Mouse (Mus musculus) lung, postnatal 10 days (tissue): ENCODE results near the gene Nell2.

Experiments
- DNase-seq: peaks from one replicate; pipeline ENCODE4 v3.0.0; 2021

Gene Nell2

DNA sequence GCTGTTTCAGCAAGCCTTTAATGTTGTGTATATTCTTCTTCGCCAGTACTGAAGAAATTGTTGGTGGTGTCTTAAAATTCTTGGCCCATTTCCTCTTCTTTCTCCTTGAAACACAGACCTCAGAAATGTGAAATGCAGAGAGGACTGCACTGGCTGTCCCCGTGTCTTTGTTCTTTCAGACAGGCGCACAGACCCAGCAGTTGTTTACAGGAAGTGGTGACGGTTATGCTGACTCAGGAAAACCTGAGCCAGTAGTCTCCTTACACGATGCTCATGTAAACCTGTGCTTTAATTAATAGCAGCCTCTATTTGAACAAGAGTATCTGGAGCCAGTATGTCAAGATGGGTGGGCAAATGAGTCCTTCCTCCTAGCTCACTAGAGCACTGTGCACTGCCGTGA lies 61.2 kb downstream of the Nell2 start:
- DNase-seq = no peak

DNA sequence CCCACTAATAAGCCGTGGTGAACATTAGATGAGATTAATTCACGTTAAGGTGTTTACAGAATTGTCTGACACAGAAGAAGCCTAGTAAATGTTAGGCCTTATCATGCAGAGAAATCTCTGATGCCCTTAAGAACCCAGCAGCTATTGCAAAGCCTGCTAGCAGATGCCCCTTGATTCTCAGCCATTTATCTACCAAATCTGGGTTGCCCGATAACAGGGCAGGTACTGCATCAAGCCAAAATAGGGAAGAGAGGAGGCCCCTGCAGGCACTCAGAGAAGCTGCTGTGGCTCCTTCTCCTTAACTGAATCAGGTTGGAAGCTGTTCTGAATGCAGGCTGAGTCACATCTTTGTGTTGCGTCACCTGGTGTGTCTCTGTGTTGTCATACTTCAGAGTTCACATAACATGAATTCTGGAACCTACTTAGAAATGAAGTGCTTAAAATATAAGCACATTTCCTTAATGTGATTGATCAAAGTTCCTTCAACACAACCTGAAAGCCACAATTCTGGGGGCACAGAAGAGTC lies 68.3 kb downstream of the Nell2 start:
- no peak for DNase-seq

DNA sequence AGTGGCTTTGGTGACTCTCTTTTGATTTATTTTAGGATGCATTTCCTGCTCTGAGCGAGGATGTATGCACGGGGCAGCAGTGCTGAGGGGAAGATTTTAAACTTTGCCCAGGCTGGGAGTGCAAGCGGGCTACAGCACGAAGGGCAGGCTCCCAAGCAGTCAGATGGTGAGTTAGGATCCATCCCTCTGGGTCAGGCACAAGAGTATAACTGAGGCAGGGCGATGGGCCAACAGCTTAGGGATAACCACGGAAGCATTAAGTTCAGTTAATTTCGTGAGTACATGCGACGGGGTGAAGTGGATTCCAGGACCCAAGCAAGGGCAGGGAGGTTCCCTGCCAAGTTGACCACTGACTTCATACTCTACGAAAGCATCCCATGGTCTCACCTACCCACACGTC lies 83.8 kb downstream of the Nell2 start:
- DNase-seq = no peak

DNA sequence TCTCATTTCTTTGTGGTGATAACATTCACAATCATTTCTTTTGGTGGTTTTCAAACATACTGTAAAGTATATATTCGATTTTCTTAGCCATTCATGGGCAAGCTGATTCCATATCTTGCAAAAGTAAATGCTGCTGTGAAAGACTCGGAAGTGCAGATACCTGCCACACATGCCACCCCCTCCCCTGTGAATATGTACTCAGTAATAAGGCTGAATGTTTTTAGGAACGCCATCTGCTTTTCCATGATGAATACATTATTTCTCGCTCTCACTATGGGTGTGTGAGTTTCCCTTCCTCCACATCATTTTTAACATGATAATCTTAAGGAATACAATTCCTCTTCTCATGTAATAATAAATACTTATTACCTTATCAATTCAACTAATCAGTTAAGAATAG lies 90.6 kb downstream of the Nell2 start:
- DNase-seq = no peak

DNA sequence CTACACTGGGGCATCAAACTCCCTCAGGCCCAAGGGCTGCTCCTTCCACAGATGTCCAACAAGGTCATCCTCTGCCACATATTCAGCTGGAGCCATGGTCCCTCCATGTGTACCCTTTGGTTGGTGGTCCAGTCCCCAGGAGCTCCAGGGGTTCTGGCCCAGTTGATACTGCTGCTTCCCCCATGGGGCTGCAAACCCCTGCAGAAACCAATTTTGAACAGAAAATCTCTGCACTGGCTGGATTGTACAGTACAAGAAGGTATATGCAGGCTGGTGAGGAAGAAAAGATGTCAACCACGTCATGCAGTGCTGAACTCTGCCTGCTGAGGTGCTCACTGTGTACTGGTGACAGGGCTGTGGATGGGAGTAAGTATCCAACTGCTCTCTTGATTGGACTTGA lies 92.1 kb downstream of the Nell2 start:
- DNase-seq = no peak

DNA sequence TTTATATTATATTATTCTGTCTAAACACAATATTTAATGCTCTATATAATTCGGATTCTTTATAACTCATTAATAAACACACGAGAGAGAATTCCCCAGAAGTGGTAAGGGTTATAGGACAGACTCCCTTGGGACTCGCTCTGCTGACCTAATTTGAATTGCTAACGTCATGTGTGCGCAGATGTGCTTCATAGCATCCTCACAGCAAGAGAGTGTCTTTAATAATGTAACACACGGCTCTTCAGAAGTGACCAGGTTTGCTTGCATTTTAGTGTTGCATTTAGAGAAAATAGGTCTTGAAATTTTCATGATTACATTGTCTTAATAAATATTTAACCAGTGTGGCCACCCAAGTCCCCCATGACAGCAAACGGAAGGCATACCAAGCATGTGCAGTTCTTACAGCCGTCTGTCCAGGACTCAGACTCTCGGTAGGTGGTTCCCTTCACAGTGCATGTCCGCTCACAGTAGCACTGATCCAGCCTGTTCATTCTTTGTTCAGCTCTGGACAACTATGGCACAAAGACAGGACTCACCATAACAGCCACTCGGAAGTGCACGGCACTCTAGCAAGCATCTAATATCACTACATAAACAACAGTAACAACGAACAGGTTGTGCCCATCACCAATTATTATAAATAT lies 97.1 kb downstream of the Nell2 start:
- no peak for DNase-seq

DNA sequence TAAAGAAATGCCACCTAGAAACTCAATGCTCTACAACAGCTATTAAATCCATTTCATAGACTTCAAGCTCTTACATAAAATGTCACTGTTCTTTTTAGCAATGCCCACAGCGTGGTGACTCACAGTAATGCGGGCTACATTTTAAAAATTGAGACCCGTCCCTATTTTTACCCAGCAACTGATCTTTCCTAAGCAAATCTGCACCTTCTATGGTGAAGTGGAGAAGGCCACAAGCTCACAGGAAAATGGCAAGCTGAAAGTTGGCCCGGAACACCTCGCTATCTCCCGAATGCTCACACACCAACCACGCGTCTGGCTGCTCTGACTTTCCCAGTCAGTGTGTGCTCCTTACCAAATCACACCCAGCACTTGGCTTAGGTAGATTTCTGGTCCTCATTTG lies 98.4 kb downstream of the Nell2 start:
- no peak for DNase-seq

DNA sequence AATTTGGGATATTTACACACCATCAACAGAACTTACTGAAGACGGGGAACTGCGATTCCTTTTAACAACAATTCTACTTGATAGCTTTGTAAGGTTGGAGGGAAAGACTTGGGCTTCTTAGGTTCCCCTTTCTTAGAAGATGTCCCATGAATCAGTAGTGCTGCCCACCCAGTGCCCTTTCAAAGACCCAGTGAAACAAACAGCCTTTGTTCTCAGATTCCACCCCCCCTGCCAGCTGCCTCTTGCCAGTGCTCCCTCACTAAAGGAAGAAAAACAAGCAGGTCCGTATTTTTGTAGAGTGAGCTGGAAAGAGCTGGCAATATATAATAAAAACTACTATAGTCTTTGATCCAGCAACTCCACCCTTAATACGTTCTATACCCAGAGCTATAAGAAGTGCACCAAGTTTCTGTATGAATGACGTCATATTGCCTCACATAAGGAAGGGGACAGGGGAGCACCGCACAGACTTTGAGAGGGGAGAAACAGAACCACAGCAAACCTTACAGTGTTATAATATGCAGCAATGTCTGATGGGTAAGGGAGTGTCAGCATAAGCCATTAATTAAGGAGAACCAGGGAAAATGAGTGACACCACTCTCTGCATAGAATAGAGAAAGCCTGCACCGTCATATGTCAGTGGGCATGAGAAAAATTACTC lies 100.2 kb downstream of the Nell2 start:
- no peak for DNase-seq

DNA sequence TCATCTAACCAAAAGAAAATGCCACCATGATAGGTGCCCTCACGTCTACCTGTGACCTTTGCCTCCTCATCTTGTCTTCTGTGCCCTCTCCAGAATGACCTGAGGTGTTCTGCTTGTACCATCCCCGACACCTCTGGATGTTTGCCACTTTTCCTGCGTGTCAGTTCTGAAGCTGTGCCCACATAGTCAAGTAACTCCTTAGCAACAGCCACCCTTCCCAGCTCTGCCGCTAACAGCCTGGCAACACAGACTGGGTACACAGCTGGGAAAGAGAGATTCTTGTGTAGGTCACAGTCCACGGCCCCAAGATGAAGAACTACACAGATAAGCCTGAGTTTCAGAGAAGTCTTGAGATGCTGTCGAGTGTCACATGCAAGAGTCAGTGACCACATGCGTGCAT lies 103.3 kb downstream of the Nell2 start:
- DNase-seq = no peak

DNA sequence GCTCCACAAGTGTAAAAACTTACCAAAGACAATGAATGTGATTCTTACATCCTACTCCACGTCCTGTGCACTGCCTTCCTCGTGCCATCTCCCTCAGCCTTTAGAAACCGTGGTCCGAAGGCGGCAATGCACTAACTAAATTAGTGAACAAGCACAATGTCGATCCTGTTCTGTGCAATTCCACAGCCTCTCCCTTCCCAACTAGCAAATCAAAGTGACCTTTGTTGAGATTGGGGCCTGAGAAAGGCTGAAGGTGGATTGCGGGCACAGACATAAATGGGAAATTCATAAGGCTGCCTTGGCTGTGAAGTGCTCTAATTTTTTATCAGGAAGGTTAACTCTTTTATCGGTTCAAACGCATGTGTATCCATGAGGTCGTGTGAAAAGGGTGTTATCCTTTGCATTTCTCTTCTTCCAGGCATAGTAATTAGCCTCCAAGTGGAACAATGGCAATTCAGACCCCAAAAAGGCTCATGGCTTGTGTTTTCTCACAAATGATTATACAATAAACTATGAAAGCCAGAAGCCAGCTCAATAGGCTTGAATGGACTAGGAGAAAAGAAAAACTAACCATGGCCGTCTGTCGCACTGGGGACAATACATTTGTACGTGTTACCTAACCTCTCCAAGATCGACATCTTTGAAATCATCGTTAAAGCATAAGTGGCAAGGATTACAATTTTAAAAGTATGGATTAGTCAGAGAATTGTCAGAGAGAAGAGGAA lies 106.0 kb downstream of the Nell2 start:
- no peak for DNase-seq

DNA sequence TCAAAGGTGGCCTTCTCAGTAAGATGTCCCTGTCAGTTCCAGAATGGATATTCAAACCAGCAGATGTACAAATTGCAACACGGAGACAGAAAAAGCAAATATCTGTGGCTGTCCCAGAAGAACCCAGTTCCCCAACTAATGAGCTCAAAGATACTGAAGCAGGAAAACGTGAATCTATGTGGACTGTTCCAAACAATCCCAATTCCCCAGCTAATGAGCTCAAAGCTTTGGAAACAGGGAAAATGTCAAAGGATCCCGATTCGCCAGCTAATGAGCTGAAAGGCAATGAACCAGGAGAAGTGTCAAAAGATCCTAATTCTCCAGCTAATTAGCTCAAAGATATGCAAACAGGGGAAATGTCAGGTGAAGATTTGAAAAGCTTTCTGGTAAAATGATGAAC lies 109.7 kb downstream of the Nell2 start:
- DNase-seq = no peak

DNA sequence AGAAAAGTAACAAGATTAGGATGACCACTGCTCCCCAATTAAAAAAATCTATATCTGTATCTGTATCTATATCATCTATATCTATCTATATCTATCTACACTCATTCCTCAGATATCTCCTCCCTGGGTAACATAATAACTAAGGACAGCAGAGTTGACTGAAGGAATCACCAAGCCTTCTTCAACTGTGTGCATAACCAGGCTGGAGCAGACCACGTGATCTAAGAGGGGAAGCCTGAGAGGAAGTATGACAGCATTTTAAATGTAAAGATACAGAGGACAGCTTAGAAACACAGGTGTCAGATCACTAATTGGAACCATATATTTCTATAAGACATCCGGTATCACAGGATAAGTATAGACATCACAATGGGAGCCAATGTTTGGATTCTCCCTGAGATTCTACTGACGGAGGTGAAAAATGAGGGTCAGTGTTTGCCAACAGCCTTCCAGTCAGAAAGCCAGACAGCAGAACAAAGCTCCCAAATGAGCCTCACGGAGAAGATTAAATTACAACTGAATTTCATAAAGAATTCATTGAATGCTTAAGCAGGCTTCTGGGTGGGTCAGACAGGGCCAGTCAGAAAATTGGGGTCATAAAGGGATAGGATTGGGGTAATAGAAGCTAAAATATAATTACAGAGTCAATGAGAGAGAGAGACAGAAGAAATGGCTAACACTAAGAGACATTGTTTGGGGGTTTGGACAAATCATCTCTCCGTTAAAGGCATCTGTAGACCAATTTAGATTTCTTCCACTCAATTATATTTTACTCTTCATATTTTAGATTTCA lies 116.2 kb downstream of the Nell2 start:
- DNase-seq = no peak

DNA sequence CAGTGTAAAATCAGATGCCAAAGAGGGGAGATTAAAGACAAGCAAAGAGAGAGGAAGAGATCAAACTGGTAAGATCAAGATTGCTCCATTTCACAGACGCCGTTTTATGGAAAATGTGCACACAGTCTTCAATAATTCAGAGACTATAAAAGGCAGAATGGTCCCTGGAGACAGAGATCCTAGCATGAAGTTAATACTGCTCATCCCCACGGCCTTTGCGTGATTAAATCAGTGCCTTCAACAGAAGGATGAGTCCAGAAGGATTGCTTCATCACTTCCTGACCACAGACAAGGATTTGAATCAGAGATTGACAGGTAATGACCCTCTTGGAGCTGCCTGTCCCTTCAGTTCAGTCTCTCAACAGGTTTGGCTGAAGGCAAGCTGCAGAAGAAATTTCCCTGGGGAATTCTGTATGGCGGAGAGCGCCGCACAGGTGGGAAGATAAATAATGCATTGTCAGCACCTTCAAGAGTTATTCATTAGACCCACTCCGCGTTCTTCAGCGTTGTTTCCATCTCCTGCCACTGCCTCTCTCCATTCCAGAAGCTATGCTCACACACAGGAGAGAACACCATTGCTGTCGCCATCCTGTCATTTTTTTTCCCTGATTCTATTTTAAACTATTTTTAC lies 118.0 kb downstream of the Nell2 start:
- no peak for DNase-seq

DNA sequence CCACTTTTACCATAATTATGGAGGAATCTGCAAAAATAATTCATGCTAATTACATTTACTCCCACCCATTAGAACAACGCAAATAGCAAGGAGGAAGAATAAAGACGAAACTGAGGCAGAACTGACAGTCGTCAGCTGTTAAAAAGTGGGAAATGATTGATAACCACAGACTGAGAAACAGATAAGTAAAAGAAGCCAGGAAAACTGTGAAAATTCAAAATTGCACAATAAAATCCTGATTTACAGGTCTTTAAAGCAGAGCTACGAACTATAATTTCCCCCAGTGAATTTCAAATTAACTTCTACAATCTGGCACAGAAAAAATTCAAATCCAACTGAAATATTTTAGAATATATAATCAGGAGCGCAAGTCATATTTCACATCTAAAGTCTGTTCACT lies 138.0 kb downstream of the Nell2 start:
- DNase-seq = no peak

DNA sequence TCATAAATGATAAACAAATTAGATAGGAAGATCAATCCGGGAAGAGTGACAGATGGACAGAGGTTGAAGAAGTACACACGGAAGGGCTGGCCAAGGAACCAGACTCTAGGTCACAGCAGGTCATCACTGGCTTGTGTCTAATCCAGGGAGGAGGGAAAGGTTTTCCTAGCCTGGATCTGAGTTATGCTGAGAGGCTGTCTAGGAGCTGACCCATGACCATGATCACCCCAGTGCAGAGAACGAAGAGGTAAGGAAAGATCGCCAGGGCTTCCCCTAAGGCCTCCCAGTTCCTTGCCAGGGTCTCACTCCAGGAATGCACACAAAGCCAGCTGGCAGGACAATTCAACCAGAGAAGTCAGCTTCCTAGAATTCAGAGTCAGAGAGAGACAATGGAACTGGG lies 139.4 kb downstream of the Nell2 start:
- DNase-seq = no peak

DNA sequence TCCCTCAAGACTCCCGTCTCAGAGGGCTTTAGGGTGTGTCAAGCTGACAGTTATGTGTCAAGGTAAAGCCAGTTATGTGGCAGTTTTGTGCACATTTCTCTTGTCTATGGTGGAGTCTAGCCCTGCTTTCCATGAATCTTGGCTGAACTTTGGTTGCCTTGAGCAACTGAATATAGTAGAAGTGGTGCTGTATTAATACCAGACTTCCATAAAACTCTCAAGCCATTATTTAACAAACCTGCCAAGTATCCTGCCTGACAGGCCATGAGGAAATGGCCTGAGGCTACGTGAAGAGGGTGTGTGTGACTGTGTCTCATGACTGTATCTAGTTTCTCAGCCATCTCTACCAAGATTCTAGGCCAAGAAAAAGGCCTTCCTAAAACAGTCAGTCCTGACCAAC lies 147.5 kb downstream of the Nell2 start:
- no peak for DNase-seq

DNA sequence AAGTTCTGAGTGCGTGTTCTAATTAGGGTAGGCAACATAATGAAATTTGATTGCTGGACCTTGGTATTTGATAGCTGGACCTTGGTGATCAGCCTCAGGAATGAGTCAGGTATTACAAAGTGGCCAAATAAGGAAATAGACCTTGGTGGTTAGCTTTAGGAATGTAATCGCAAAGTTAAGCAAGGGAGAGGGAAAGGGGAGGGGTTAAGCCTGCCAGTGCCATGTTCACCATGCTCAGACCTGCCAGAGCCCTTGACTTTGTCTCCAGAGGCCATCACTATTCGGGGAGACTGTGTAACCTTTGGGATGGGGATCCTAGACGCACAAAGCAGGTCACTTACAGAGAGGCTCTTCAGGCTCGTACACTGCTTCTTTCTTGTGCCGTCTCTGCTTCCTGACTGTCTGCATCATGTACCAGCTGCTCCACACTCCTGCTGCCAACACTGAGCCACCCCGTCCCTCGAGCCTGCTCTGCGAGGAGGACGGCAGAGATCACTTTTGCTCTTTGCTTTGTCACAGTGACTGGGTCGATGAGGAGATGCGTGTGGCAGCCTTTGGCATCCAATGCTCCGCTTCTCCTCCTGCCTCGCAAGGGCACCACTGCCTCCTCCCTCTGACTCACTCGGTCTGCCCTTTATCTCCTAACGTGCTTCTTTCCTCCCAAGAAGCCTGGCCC lies 157.5 kb downstream of the Nell2 start:
- DNase-seq = no peak

DNA sequence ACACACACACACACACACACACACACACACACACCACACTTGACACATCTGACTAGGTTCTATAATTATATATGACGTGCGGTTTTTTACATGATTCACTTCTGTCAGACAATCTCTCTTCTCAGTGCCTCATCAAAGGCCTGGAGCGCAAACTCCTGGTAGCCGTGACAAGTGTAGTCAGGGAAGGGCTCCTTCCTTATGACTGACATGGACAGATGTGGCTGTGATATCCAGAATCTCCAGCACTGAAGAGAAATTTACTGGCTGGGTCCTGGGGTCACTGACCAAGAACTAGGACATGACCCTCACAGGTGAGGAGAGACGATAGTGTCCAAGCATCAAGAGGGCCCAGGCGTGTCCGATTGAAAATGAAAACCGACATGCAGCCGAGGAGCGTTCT lies 160.2 kb downstream of the Nell2 start:
- DNase-seq = no peak

DNA sequence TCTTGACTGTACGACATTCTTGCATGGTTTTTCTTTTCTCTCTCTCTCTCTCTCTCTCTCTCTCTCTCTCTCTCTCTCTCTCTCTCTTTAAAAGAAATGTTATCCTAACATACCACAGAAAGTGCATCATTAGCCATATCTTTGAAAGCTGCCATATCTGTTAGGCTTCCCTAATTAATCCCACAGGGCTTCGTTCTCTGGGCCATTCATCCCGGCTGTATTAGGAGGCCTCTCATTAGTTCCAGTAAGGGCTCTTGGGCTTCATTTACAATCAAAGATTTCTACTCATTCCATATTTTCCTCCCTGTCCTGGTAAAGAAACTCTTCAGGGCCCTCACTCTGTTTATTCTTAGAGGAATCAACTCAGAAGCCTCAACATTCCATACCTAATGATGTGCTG lies 161.9 kb downstream of the Nell2 start:
- no peak for DNase-seq

DNA sequence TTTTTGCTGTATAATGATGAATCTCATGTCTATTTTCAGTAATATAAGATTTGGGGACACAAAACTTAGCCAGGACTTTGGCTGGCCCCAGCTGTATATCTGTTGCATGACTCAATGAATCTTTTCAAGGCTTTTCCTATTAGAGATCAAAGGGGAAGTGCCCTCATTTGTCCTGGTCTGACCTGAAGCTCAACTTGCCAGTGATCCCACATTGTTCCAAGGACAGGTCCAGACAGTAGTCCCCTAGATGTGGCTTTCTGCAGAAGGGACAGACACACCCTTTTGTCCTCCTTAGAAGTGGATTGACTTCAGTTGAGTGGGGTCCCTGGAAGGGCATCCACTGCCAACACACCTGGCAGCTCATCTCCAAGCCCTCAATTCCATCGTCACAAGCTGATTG lies 173.6 kb downstream of the Nell2 start:
- no peak for DNase-seq

DNA sequence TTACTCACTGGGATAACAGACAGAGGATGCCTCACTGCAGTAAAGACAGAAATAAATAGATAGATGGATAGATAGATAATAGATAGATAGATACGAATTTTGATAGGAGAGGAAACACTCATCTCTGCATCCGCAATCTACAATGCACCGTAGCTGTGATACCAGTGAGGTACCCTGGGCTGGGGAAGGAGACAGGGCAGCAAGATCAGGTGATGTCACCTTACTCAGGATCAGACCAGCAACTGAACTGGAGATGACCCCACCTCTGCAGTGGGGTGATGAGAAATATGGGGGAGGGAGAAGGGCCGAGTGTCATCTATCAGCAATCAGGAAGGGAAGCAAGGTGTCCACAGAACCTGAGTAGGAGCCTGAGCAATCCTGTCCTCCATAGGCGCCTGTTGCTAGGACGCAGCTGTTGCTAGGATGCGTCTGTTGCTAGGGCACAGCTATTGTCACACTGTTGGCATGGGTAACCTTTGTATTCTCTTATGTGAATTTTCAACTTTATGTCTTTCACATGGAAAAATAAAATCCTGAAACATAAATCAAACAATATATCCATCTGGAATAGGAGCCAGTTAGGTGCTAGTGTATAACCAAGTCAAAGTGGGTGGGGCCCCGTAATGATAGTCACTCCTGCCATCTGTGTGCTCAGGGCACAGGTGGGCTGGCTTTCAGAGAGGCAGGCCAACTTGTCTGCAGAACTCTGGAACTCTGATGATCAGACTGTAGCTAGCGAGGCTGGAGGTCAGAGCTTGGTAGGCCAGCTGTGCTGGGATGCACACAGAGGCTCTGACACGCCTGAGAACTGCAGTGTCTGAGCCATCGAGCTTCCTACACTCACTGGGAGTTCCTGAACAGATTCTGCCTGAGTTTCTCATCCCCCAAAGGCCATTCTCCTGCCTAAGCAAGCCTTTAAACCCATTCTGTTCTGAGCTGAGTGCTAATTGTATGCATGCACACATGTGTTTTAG lies 193.7 kb downstream of the Nell2 start:
- DNase-seq = no peak
